Mouse (Mus musculus) layer of hippocampus, adult 9-11 months (tissue): ENCODE data around the gene Trmt10b.

Experiments used
- DNase-seq: peaks from one replicate; pipeline ENCODE4 v3.0.0; 2022

Trmt10b gene

DNA sequence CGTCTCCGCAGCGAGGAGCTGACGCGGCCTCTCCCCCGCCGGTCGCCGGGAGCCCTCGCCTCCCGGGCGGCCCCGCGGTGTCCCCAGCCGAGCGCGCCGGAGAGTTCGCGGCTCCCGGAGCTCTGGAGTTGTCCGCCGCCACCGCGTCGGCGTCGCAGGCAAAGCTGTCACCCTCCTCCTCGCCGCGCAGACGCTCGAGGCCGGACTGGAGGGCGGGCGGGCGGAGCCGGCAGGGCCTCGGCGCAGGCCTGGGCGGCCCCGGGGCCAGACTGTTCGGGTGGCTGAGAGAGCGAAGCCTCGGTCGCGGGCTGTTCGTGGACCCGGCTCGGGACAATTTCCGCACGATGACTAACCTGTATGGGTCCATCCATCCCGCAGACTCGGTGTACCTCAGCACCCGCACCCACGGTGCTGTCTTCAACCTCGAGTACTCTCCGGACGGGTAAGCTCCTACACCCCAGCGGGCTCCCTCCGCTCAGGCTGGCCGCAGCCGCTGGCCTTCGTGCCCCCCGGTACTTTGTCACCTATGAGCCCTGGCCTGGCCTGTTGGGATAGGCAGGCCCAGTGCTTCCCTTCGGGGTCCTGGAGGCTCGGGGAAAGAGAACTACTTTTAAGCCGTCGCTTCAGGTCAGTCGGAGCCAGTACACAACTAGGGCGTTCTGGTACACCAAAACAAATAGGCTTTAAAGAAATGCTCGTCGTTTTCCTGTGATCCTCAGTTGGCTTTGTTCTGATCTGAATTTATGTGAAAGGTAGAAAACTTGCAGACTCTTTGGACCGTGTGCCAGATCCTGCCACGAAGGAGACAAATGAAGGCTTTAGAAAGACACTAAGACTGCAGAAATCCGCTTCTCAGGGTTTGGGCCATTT is 45.6 kb downstream of the Trmt10b start, which contains the start of gene Exosc3:
Gene Exosc3, minus strand, starts transcription at position 447 of the 870 bp plus-strand sequence.
- DNase-seq: peak; percentile 14

DNA sequence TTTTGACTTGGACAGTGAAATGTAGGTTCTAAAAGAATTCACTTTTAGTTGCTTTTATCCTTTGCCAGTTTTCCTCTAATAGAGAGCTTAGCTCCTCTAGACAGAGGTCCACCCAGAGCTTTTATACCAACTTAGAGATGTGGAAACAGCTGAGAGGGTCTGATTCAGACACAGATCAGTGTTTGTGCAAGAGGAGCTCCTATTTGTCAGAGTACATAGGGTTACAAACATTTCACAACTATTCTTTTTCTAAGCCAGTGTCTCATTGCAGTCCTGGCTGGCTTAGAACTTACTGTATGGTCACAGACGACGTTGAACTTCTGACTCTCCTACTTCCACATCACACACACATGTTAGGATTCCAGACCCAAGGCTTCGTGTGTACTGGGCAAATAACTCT is 59.7 kb downstream of the Trmt10b start:
- DNase-seq: no peak
